8 mouse cellular contexts compared by ENCODE assay signal in genomic region chr2:155381060-155381437, GRCm38 (mm10). TPM values are rescaled to one million over a fixed set of nuclear protein-coding genes. Genes with fewer than 3 reads are reported as not detected.
DNase-seq lines count a peak whose midpoint lies in the region; ATAC-seq and TF ChIP-seq lines count a peak whose summit lies in the region.

No protein-coding gene starts in this region.

- 1% methylated on average over 11 of the region's 11 CpGs for WGBS in hindbrain, embryonic 12.5 days
- 4% methylated on average over 11 of the region's 11 CpGs for WGBS in liver, embryonic 16.5 days (ENCODE audit: insufficient replicate concordance)

- ATAC-seq in hindbrain, embryonic 12.5 days (ENCODE audit: low FRiP score) = no peak
- no peak for ATAC-seq in liver, embryonic 16.5 days (ENCODE audit: low read depth)

- TF ChIP-seq RAD21 in MEL (IDR thresholded peaks at IDR 0.05; ENCODE audit: low read depth, low read length) = no peak

- H3K9me3 ChIP-seq in MEL (replicated peaks; ENCODE audit: insufficient read depth, low read length) = no peaks in the 10 kb centered on the region
- no peaks in the 10 kb centered on the region for H3K9me3 ChIP-seq in hindbrain, embryonic 12.5 days (replicated peaks)
- H3K9me3 ChIP-seq in liver, embryonic 16.5 days (replicated peaks; ENCODE audit: control insufficient read depth, low read length) = no peaks in the 10 kb centered on the region

- H3K27ac ChIP-seq in gastrocnemius, adult 2 months = peak overlapping the region; percentile 100
- H3K27ac ChIP-seq in MEL (ENCODE audit: control insufficient read depth, low read depth, low read length) = no peak overlapping the region
- H3K27ac ChIP-seq in hindbrain, embryonic 12.5 days = peak overlapping the region; percentile 99
- peak overlapping the region; percentile 96; the same call in 1 of the 2 replicates for H3K27ac ChIP-seq in liver, embryonic 16.5 days (ENCODE audit: low read length)

- H3K27me3 ChIP-seq in MEL (ENCODE audit: control insufficient read depth in 1 of 2, insufficient read depth in 2 of 2, low read length in 2 of 2) = peaks cover 0 to 2% of the 10 kb centered on the region in 2 experiments; a peak in 2 of 4 replicates
- peaks cover 12% of the 10 kb centered on the region for H3K27me3 ChIP-seq in hindbrain, embryonic 12.5 days
- H3K27me3 ChIP-seq in liver, embryonic 16.5 days (ENCODE audit: control insufficient read depth, insufficient read depth, low read depth, low read length) = peaks cover 11% of the 10 kb centered on the region

- H3K79me2 ChIP-seq in MEL (ENCODE audit: control insufficient read depth, insufficient read depth, low read length, poor library complexity) = no peaks in the 10 kb centered on the region

- H3K4me2 ChIP-seq in hindbrain, embryonic 12.5 days (replicated peaks) = peak overlapping the region; percentile 81
- peak overlapping the region; percentile 94 for H3K4me2 ChIP-seq in liver, embryonic 16.5 days (ENCODE audit: low read depth, low read length)

- no peak overlapping the region for H3K9ac ChIP-seq in MEL (ENCODE audit: control insufficient read depth, low read depth, low read length, poor library complexity, severe bottlenecking)
- peak overlapping the region; percentile 94 for H3K9ac ChIP-seq in hindbrain, embryonic 12.5 days
- H3K9ac ChIP-seq in liver, embryonic 16.5 days (ENCODE audit: low read depth, low read length) = peak overlapping the region; percentile 88

- no peak for TF ChIP-seq EP300 in MEL (IDR thresholded peaks at IDR 0.05; ENCODE audit: low read depth in 1 of 2, low read length in 2 of 2)

- no peak for TF ChIP-seq CTCF in gastrocnemius, adult 2 months (IDR thresholded peaks at IDR 0.05)
- no peak for TF ChIP-seq CTCF in MEL (IDR thresholded peaks at IDR 0.05 in 2 of 3, conservative IDR thresholded peaks at IDR 0.05 in 1 of 3; ENCODE audit: control insufficient read depth in 1 of 3, insufficient read depth in 1 of 3, low read depth in 2 of 3, low read length in 3 of 3, poor library complexity in 1 of 3, severe bottlenecking in 1 of 3)

- peak overlapping the region; percentile 99 for H3K4me3 ChIP-seq in gastrocnemius, adult 2 months
- peak overlapping the region; percentile 77 to 89; a peak in 3 of 4 replicates for H3K4me3 ChIP-seq in MEL (ENCODE audit: control insufficient read depth in 1 of 2, insufficient read depth in 1 of 2, low read depth in 2 of 2, low read length in 2 of 2)
- H3K4me3 ChIP-seq in hindbrain, embryonic 12.5 days = peak overlapping the region; percentile 76
- H3K4me3 ChIP-seq in liver, embryonic 16.5 days (ENCODE audit: low read depth, low read length) = peak overlapping the region; percentile 87

- H3K4me1 ChIP-seq in MEL (ENCODE audit: control insufficient read depth in 1 of 2, insufficient read depth in 2 of 2, low read length in 2 of 2) = peaks cover 0 to 7% of the 10 kb centered on the region in 2 experiments; a peak in 2 of 4 replicates
- H3K4me1 ChIP-seq in hindbrain, embryonic 12.5 days = peaks cover 36% of the 10 kb centered on the region
- H3K4me1 ChIP-seq in liver, embryonic 16.5 days (ENCODE audit: control insufficient read depth, low read depth, low read length) = peaks cover 17% of the 10 kb centered on the region

- TF ChIP-seq POLR2A in MEL (IDR thresholded peaks at IDR 0.05; ENCODE audit: control insufficient read depth in 1 of 2, insufficient read depth in 1 of 2, low read depth in 1 of 2, low read length in 2 of 2, poor library complexity in 1 of 2) = no peak

- H3K36me3 ChIP-seq in MEL (ENCODE audit: control insufficient read depth in 1 of 2, insufficient read depth in 2 of 2, low read length in 2 of 2) = peaks cover 0 to 4% of the 10 kb centered on the region in 2 experiments; a peak in 2 of 4 replicates
- peaks cover 10% of the 10 kb centered on the region for H3K36me3 ChIP-seq in hindbrain, embryonic 12.5 days
- no peaks in the 10 kb centered on the region for H3K36me3 ChIP-seq in liver, embryonic 16.5 days (ENCODE audit: control insufficient read depth, insufficient read depth)

- DNase-seq in gastrocnemius, adult 2 months = no peak
- DNase-seq in gastrocnemius, postnatal 36 days = no peak
- DNase-seq in MEL (ENCODE audit: low read depth, low spot score) = no peak
- no peak for DNase-seq in right cerebral cortex, adult 18-20 months
- DNase-seq in left cerebral cortex, adult 11 months (ENCODE audit: low spot score) = no peak
- no peak for DNase-seq in retina, embryonic 14.5 days (ENCODE audit: low spot score)

- intact Hi-C loops in gastrocnemius, adult 2 months (cut with DNase I) = loop anchor here (5.0 kb wide), 1 partner anchor 84 kb away; no protein-coding TSS in a partner anchor
- intact Hi-C loops in gastrocnemius, postnatal 36 days (cut with DNase I) = loop anchor here (2.0 kb wide), 1 partner anchor 22 kb away; no protein-coding TSS in a partner anchor

TF ChIP-seq in MEL, 35 proteins besides CTCF, POLR2A, EP300 and RAD21:
- TF ChIP-seq CHD1 (IDR thresholded peaks at IDR 0.05; ENCODE audit: low read depth, low read length) (no peak), ETS1 (IDR thresholded peaks at IDR 0.05; ENCODE audit: low read depth, low read length) (no peak), CHD2 (IDR thresholded peaks at IDR 0.05; ENCODE audit: low read length) (no peak), RCOR1 (IDR thresholded peaks at IDR 0.05; ENCODE audit: low read depth, low read length) (no peak), POLR2AphosphoS2 (IDR thresholded peaks at IDR 0.05; ENCODE audit: low read length) (no peak), SIN3A (IDR thresholded peaks at IDR 0.05; ENCODE audit: low read length) (no peak), ELF1 (IDR thresholded peaks at IDR 0.05; ENCODE audit: low read depth, low read length) (no peak), ZMIZ1 (IDR thresholded peaks at IDR 0.05; ENCODE audit: low read depth, low read length) (no peak), UBTF (IDR thresholded peaks at IDR 0.05; ENCODE audit: borderline replicate concordance, insufficient read depth, low read depth, low read length) (no peak), ZNF384 (IDR thresholded peaks at IDR 0.05; ENCODE audit: low read depth, low read length) (no peak), TBP (IDR thresholded peaks at IDR 0.05; ENCODE audit: low read depth, low read length) (no peak), ZC3H11A (IDR thresholded peaks at IDR 0.05; ENCODE audit: low read depth, low read length) (no peak), MYB (IDR thresholded peaks at IDR 0.05; ENCODE audit: low read depth, low read length) (no peak), NELFE (IDR thresholded peaks at IDR 0.05; ENCODE audit: low read depth, low read length) (no peak), POLR2AphosphoS5 (IDR thresholded peaks at IDR 0.05; ENCODE audit: borderline replicate concordance, low read depth, low read length) (no peak), USF2 (IDR thresholded peaks at IDR 0.05; ENCODE audit: borderline replicate concordance in 1 of 2, insufficient read depth in 1 of 2, low read depth in 1 of 2, low read length in 2 of 2) (no peak), USF1 (IDR thresholded peaks at IDR 0.05; ENCODE audit: low read depth, low read length) (no peak), MAZ (IDR thresholded peaks at IDR 0.05; ENCODE audit: low read depth, low read length) (no peak)

RNA-seq across cellular contexts. Expression of gene Trp53inp2, which starts 0.2 kb away (rescaled TPM):
- total RNA-seq in gastrocnemius, adult 2 months (2021) = 100 to 1,000 TPM; 334 to 391 TPM
- 100 to 1,000 TPM; 355 to 400 TPM for total RNA-seq in gastrocnemius, postnatal 36 days (2021)
- 1.7 and 2.7 TPM in 2 replicates for total RNA-seq in MEL (2012; rRNA removed)
- polyA plus RNA-seq in MEL (2012; ENCODE audit: insufficient read depth in 1 of 2, insufficient read length in 2 of 2, low read depth in 1 of 2, low replicate concordance in 2 of 2, missing spikeins in 1 of 2) = 1 to 10 TPM in 1 of 2 experiments, not detected in 1; 7.0 TPM
- polyA plus RNA-seq in hindbrain, embryonic 12.5 days (2016; fragmentation: Nextera tagmentation; extraction: Ambion mirVana) = 120 and 139 TPM in 2 replicates
- 4.4 and 5.7 TPM in 2 replicates for polyA plus RNA-seq in liver, embryonic 16.5 days (2015; fragmentation: Nextera tagmentation; extraction: Ambion mirVana)

RNA-seq across cellular contexts. Expression of gene Pigu, which starts 23.8 kb away (rescaled TPM):
- total RNA-seq in gastrocnemius, adult 2 months (2021) = 10 to 100 TPM; 23.8 to 24.7 TPM
- 10 to 100 TPM; 23.4 to 25.4 TPM for total RNA-seq in gastrocnemius, postnatal 36 days (2021)
- 27.7 and 30.1 TPM in 2 replicates for total RNA-seq in MEL (2012; rRNA removed)
- 10 to 100 TPM in 1 of 2 experiments, not detected in 1; 59.0 TPM for polyA plus RNA-seq in MEL (2012; ENCODE audit: insufficient read depth in 1 of 2, insufficient read length in 2 of 2, low read depth in 1 of 2, low replicate concordance in 2 of 2, missing spikeins in 1 of 2)
- polyA plus RNA-seq in hindbrain, embryonic 12.5 days (2016; fragmentation: Nextera tagmentation; extraction: Ambion mirVana) = 44.7 and 48.3 TPM in 2 replicates
- 20.6 and 22.1 TPM in 2 replicates for polyA plus RNA-seq in liver, embryonic 16.5 days (2015; fragmentation: Nextera tagmentation; extraction: Ambion mirVana)

Comparison
In these comparisons a context has a peak if more than half of its experiments do, and no peak if none do; other contexts are left out.
1. RNA of gene Trp53inp2, which starts 0.2 kb away (total RNA-seq): 355 to 400 TPM in gastrocnemius, postnatal 36 days and 334 to 391 TPM in gastrocnemius, adult 2 months; 1.7 to 2.7 TPM in MEL; every median in the first group is over 10 times any median in the second.
2. Peak in every context shown above with its lines, with median percentiles within 50 percentile points of each other: H3K4me3 ChIP-seq.